Mouse (Mus musculus): ENCODE measurements around the gene Ppfia4. TPM values are rescaled to one million over a fixed set of nuclear protein-coding genes. Genes with fewer than 3 reads are reported as not detected.

Gene Ppfia4
- polyA plus RNA-seq, 1 experiment from 2014 or later, result 16.4 TPM

DNA sequence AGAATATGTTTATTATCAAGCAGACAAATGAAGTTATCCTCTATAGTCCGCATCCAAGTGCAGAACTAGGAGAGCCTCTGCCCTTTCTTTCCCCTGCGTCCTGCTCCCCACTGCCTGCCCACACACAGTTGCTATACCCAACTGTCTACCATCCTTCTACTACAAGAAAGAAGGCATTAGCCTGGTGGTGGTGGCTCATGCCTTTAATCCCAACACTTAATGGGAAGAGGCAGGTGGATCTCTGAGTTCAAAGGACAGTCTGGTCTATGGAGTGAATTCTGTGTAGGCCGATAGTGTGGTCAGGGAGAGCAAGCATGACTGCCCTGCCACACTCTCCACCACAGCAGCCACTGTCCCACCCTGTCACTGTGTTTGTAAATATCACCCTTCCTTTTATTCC lies 22.0 kb downstream of the Ppfia4 start:
- WGBS, result 91% methylated on average over 3 of the region's 3 CpGs
- ATAC-seq, result no peak

DNA sequence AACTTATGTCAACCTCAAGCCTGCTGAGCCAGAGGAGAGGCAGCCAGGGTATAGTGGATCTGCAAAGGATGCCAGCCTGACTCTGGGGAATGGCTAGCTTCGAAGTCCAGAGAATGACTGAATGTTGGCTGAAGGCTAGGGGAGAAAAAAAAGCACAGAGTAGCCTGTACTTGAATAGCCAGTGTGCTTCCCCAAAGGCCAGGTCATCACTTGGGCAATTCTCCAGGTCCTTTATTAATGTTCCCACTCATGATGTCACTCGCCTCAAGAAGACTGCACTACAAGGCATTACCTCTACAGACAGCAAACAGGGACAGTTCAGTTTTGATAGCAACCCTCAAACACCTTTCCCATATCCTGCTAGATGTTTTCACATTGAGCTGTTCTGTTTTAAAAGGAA lies 22.4 kb downstream of the Ppfia4 start:
- H3K27me3 ChIP-seq (replicated peaks; ENCODE audit: control insufficient read depth, insufficient read depth, low read length), result no peaks in the 10 kb centered on the region
- no peak overlapping the region for H3K4me3 ChIP-seq (replicated peaks; ENCODE audit: low read length)
- H3K4me1 ChIP-seq (replicated peaks; ENCODE audit: control insufficient read depth, insufficient read depth, low read length), result 0 out of 2 replicates have a peak, but pooled peaks cover 2% of the 10 kb centered on the region
- H3K27ac ChIP-seq (ENCODE audit: low read length), result no peak overlapping the region
- H3K9ac ChIP-seq (replicated peaks; ENCODE audit: low read depth, low read length), result no peak overlapping the region
- no peaks in the 10 kb centered on the region for H3K36me3 ChIP-seq (ENCODE audit: control insufficient read depth, insufficient read depth)
- ATAC-seq, result no peak
- no peaks in the 10 kb centered on the region for H3K9me3 ChIP-seq (ENCODE audit: control insufficient read depth, low read length)
- 82% methylated on average over 2 of the region's 2 CpGs for WGBS
- no peak overlapping the region for H3K4me2 ChIP-seq (ENCODE audit: low read length)

More for the DNA sequence above, 22.0 kb downstream of the Ppfia4 start:
- no peaks in the 10 kb centered on the region for H3K9me3 ChIP-seq (ENCODE audit: control insufficient read depth, low read length)
- no peak overlapping the region for H3K4me3 ChIP-seq (replicated peaks; ENCODE audit: low read length)
- no peak overlapping the region for H3K4me2 ChIP-seq (ENCODE audit: low read length)
- no peak overlapping the region for H3K27ac ChIP-seq (ENCODE audit: low read length)
- no peaks in the 10 kb centered on the region for H3K36me3 ChIP-seq (ENCODE audit: control insufficient read depth, insufficient read depth)
- H3K27me3 ChIP-seq (replicated peaks; ENCODE audit: control insufficient read depth, insufficient read depth, low read length), result no peaks in the 10 kb centered on the region
- H3K4me1 ChIP-seq (replicated peaks; ENCODE audit: control insufficient read depth, insufficient read depth, low read length), result 0 out of 2 replicates have a peak, but pooled peaks cover 2% of the 10 kb centered on the region
- no peak overlapping the region for H3K9ac ChIP-seq (replicated peaks; ENCODE audit: low read depth, low read length)

DNA sequence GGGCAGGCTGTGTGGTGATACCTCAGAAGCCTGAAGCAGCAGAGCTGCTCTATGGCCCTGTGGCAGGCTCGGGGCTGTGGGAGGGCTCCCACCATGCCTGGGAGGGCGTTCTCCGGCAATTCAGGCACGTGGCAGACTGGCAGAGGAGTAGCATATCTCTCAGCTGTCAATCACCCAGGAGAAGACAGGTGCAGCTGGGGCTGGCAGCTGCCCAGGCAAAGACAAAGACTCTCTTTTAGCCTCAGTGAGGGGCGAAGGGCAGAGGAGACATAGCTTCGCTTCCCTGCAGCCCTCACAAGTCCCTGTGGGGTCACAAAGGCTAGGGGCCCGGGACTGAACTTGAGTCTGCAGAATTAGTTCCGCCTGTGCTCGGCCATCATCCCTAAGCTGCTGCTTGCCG lies 25.3 kb downstream of the Ppfia4 start:
- H3K4me3 ChIP-seq (replicated peaks; ENCODE audit: low read length), result no peak overlapping the region
- no peak overlapping the region for H3K9ac ChIP-seq (replicated peaks; ENCODE audit: low read depth, low read length)
- H3K27me3 ChIP-seq (replicated peaks; ENCODE audit: control insufficient read depth, insufficient read depth, low read length), result no peaks in the 10 kb centered on the region
- ATAC-seq, result no peak
- peaks cover 10% of the 10 kb centered on the region; the same call in 1 of the 2 replicates for H3K4me1 ChIP-seq (replicated peaks; ENCODE audit: control insufficient read depth, insufficient read depth, low read length)
- no peak overlapping the region for H3K4me2 ChIP-seq (ENCODE audit: low read length)
- no peaks in the 10 kb centered on the region for H3K9me3 ChIP-seq (ENCODE audit: control insufficient read depth, low read length)
- H3K27ac ChIP-seq (ENCODE audit: low read length), result no peak overlapping the region
- no peaks in the 10 kb centered on the region; the same call in 1 of the 2 replicates for H3K36me3 ChIP-seq (ENCODE audit: control insufficient read depth, insufficient read depth)
- WGBS, result 44% methylated on average over 10 of the region's 10 CpGs

DNA sequence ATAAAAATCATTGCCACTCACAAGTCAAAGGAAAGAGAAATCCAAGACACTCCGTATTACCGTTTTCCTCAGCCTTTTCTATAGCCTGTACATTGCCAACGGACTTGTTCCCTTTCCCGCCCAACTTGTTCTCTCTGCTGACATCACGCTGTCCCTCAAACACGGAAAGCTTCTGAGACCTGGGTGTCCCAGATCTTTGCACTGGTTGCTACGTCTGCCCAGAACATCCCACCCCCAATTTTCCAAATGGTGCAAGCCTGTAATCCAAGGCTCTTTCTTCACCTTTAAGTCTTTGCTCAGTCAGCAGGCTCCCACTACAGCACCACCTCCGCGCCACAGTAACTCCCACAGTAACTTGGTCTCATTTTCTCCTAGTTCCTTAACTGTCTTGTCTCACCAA lies 27.8 kb downstream of the Ppfia4 start:
- 97% methylated on average over 9 of the region's 9 CpGs for WGBS
- H3K4me1 ChIP-seq (replicated peaks; ENCODE audit: control insufficient read depth, insufficient read depth, low read length), result peaks cover 12% of the 10 kb centered on the region; the same call in 1 of the 2 replicates

DNA sequence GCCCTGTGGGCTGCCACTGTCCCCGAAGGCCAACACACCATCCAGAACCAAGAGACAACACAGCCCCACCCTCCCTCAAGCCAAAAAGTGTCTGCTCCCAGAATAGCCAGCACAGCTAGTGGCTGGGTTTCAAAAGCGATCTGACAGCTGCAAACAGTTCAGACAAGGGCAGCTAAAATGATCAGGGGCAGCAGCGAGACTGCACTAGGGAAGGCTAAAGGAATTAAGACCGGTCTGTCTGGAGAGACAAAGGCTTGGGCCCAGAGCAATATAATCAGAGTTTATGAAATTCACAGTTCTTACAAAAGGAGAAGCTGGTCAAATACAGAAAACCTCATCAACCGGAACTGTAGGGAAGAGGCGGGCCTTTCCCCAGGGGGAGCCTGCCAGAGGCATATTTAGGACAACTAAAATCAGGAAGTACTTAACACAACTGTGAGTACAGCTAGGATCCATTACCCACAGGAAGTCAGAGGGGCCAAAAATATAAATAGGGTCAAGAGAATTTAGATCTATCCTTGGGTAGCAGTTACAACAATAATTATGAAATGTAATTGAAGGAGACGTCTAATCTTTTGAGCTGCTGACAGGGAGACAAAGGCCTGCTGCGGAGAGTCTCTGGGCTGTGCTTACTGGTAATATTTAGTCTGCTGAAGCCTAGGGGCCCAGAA lies 30.0 kb downstream of the Ppfia4 start:
- WGBS, result 26% methylated on average over 8 of the region's 8 CpGs
- H3K9ac ChIP-seq (replicated peaks; ENCODE audit: low read depth, low read length), result no peak overlapping the region
- no peak overlapping the region for H3K4me2 ChIP-seq (ENCODE audit: low read length)
- H3K27me3 ChIP-seq (replicated peaks; ENCODE audit: control insufficient read depth, insufficient read depth, low read length), result peaks cover 7% of the 10 kb centered on the region
- no peaks in the 10 kb centered on the region for H3K9me3 ChIP-seq (ENCODE audit: control insufficient read depth, low read length)
- H3K4me3 ChIP-seq (replicated peaks; ENCODE audit: low read length), result no peak overlapping the region
- H3K4me1 ChIP-seq (replicated peaks; ENCODE audit: control insufficient read depth, insufficient read depth, low read length), result peaks cover 23% of the 10 kb centered on the region
- H3K27ac ChIP-seq (ENCODE audit: low read length), result 0 out of 2 replicates have a peak overlapping the region, but pooled peaks have one; percentile 31
- no peaks in the 10 kb centered on the region; the same call in 1 of the 2 replicates for H3K36me3 ChIP-seq (ENCODE audit: control insufficient read depth, insufficient read depth)
- ATAC-seq, result no peak

More for the DNA sequence above, 27.8 kb downstream of the Ppfia4 start:
- Histone ChIP-seq H3K9me3 (ENCODE audit: control insufficient read depth, low read length) (no peaks in the 10 kb centered on the region), H3K9ac (replicated peaks; ENCODE audit: low read depth, low read length) (no peak overlapping the region), H3K36me3 (ENCODE audit: control insufficient read depth, insufficient read depth) (no peaks in the 10 kb centered on the region; the same call in 1 of the 2 replicates), H3K4me2 (ENCODE audit: low read length) (no peak overlapping the region), H3K4me3 (replicated peaks; ENCODE audit: low read length) (no peak overlapping the region), H3K27me3 (replicated peaks; ENCODE audit: control insufficient read depth, insufficient read depth, low read length) (peaks cover 5% of the 10 kb centered on the region), H3K27ac (ENCODE audit: low read length) (no peak overlapping the region)
- no peak for ATAC-seq

DNA sequence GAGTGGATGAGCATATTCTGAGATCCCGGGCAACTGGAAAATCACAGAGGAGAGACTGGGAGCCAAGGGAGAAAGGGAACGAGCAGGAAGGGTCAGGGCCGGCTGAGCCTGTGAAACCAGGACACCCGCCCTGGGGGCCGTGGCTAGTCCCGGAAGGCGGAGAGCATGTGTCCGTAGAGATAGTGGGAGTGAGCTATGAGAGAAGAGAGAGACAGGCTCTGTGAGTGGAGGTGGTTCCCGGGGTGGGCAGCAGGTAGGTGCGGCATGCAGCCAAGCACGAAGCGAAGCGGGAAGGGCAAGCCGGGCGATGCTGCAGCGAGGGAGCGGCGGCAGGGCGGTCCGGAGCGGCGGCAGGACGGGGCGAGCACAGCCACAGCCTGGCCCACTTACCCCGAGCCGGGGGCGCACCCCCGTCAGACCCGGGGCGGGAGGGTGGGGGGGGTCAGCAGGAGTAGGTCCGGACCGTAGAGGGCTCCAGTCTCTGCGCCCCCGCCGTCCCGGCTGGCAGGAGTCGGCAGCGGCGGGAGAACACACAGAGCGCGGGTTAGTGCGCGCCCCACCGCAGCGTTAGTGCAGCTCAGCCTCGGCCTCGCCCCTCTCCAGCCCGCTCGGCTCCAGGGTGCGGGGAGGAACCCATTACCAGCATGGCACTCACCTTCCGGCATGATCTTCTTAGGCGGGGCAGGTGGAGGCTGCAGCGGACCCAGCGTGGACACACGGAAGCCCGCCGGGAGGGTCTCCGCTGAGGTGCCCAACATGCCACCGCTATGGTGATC lies 33.9 kb downstream of the Ppfia4 start:
- Histone ChIP-seq H3K36me3 (ENCODE audit: control insufficient read depth, insufficient read depth) (no peaks in the 10 kb centered on the region), H3K4me1 (replicated peaks; ENCODE audit: control insufficient read depth, insufficient read depth, low read length) (peaks cover 21% of the 10 kb centered on the region), H3K27me3 (replicated peaks; ENCODE audit: control insufficient read depth, insufficient read depth, low read length) (peaks cover 7% of the 10 kb centered on the region), H3K27ac (ENCODE audit: low read length) (no peak overlapping the region), H3K4me2 (ENCODE audit: low read length) (peak overlapping the region; percentile 93), H3K4me3 (replicated peaks; ENCODE audit: low read length) (peak overlapping the region; percentile 53), H3K9ac (replicated peaks; ENCODE audit: low read depth, low read length) (peak overlapping the region; percentile 70), H3K9me3 (ENCODE audit: control insufficient read depth, low read length) (no peaks in the 10 kb centered on the region)
- peak; percentile 69 for ATAC-seq
- 5% methylated on average over 42 of the region's 59 CpGs for WGBS

DNA sequence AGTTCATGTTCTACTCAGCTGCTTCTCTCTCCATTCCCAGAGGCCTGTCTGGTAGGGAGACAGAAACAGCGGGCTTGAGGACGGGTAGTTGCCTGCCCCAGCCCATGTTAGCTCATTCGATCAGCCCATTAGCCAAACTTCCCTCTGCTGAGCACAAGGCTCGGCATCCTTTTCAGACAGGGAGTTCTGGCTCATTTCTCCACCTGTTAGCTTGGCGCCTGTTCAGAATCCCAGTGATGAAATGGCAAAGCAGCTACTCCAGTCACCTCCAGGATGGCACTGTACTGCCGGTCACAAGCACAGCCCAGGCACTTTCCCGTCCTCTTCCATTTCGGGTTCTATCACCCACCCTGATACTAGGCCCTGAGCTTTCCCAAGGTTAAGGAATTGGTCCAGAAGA lies 35.5 kb downstream of the Ppfia4 start:
- Histone ChIP-seq H3K27me3 (replicated peaks; ENCODE audit: control insufficient read depth, insufficient read depth, low read length) (peaks cover 7% of the 10 kb centered on the region), H3K4me2 (ENCODE audit: low read length) (no peak overlapping the region), H3K4me1 (replicated peaks; ENCODE audit: control insufficient read depth, insufficient read depth, low read length) (peaks cover 11% of the 10 kb centered on the region), H3K4me3 (replicated peaks; ENCODE audit: low read length) (no peak overlapping the region), H3K9me3 (ENCODE audit: control insufficient read depth, low read length) (no peaks in the 10 kb centered on the region), H3K27ac (ENCODE audit: low read length) (no peak overlapping the region), H3K9ac (replicated peaks; ENCODE audit: low read depth, low read length) (no peak overlapping the region), H3K36me3 (ENCODE audit: control insufficient read depth, insufficient read depth) (no peaks in the 10 kb centered on the region)
- no peak for ATAC-seq
- 67% methylated on average over 8 of the region's 8 CpGs for WGBS

DNA sequence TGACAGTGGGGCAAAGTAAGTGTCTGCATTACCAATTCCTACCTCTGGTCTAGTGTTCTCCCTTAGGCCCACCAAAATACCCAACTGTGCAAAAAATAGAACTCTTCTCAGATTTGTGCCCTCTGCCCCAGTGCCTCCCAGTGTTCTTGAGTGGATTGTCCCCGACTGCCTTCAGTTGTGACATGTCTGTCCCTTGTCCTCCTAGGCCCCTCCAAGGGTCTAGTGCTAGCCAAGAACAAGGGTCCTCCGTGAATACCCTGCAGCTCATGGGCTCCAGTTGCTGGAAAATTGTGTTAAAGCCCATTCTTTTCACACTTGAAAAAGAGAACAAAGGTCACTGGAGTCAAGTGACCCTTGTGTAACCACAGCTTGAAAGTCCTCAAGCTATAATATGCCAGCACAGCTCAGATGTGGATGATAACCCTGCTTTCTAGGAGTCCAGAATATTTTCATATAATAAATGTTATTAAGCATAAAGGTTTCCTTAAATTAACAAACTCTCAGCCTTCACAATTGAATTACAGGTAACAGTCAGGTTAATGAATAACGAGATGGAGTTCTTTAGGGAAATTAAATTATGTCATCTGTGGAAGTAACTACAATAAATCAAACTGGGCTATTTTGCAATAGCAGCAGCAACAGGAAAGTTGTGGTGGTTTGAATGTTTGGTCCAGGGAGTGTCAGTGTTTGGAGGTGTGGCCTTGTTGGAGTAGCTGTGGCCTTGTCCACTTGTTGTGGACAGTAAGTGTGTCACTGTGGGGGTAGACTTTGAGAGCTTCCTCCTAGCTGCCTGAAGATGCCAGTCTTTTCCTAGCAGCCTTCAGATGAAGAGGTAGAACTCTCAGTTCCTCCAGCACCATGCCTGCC lies 38.8 kb downstream of the Ppfia4 start:
- Histone ChIP-seq H3K4me1 (replicated peaks; ENCODE audit: control insufficient read depth, insufficient read depth, low read length) (peaks cover 8% of the 10 kb centered on the region), H3K27ac (ENCODE audit: low read length) (no peak overlapping the region), H3K27me3 (replicated peaks; ENCODE audit: control insufficient read depth, insufficient read depth, low read length) (0 out of 2 replicates have a peak, but pooled peaks cover 2% of the 10 kb centered on the region), H3K9ac (replicated peaks; ENCODE audit: low read depth, low read length) (no peak overlapping the region), H3K36me3 (ENCODE audit: control insufficient read depth, insufficient read depth) (no peaks in the 10 kb centered on the region), H3K9me3 (ENCODE audit: control insufficient read depth, low read length) (no peaks in the 10 kb centered on the region), H3K4me2 (ENCODE audit: low read length) (no peak overlapping the region), H3K4me3 (replicated peaks; ENCODE audit: low read length) (no peak overlapping the region)
- ATAC-seq, result no peak
- WGBS, result 67% methylated on average over 3 of the region's 3 CpGs

DNA sequence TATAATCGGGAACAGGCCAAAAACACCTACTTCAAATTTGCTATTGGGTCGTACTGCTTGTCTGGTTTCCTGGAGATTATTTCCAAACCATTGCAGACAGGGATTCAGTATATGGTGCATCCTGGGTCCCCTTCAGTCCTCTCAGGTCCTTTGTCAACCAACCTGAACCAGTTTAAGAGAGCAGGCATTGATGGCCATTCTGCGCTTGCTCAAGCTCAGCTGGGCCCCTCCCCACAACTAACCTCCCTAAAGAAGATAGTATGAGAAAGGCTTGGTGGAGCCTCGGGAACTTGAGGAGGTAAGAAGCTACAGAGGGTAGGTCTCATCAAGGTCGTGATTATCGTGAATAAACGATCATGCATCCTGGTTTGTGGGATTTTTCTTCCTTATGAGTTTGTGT lies 39.5 kb downstream of the Ppfia4 start:
- 88% methylated on average over 7 of the region's 7 CpGs for WGBS
- Histone ChIP-seq H3K27ac (ENCODE audit: low read length) (no peak overlapping the region), H3K27me3 (replicated peaks; ENCODE audit: control insufficient read depth, insufficient read depth, low read length) (0 out of 2 replicates have a peak, but pooled peaks cover 2% of the 10 kb centered on the region), H3K4me1 (replicated peaks; ENCODE audit: control insufficient read depth, insufficient read depth, low read length) (peaks cover 2% of the 10 kb centered on the region; the same call in 1 of the 2 replicates), H3K9ac (replicated peaks; ENCODE audit: low read depth, low read length) (no peak overlapping the region), H3K4me2 (ENCODE audit: low read length) (no peak overlapping the region), H3K4me3 (replicated peaks; ENCODE audit: low read length) (no peak overlapping the region), H3K9me3 (ENCODE audit: control insufficient read depth, low read length) (no peaks in the 10 kb centered on the region), H3K36me3 (ENCODE audit: control insufficient read depth, insufficient read depth) (no peaks in the 10 kb centered on the region)
- ATAC-seq, result no peak

All from forebrain, embryonic 16.5 days (tissue).